Mouse (Mus musculus): ENCODE results near the gene Spata13.

DNA sequence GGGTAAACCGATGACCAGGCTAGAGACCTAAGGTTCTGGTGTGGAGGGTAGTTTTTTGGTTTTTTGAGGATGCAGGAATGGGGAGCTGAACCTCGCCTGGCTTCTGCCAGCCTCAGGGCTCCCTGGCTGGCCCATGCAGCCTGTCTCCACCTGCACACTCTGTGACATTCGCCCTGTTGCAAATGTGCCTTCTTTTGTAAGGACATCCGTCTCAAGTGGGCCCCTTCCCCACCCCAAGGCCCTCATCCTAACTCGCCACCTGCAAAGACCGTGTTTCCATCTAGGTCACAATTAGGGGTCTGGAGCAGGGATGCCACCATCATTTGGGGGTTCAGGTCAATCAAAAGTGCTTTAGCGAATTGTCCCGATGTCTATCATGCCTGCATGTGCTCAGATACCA is 75.9 kb downstream of the Spata13 start:
- no peak for TF ChIP-seq CTCF (IDR thresholded peaks at IDR 0.05; ENCODE audit: extremely low read depth, insufficient read length, insufficient replicate concordance, low read depth, low read length)
- no peak for TF ChIP-seq POLR2A (IDR thresholded peaks at IDR 0.05; ENCODE audit: low read depth, low read length)
